Mouse (Mus musculus): ENCODE data around the gene Btla. TPM values are rescaled to one million over a fixed set of nuclear protein-coding genes. Genes with fewer than 3 reads are reported as not detected.

Gene Btla
- polyA plus RNA-seq, 1 experiment: 0.02 TPM

GRCm38 (mm10) chr16:45242700-45243099 is 18.6 kb downstream of the Btla start:
- H3K36me3 ChIP-seq (ENCODE audit: control insufficient read depth, insufficient read depth, low read length): no peaks in the 10 kb centered on the region
- no peak overlapping the region for H3K27ac ChIP-seq (ENCODE audit: control insufficient read depth, insufficient read depth, low read depth, low read length)
- H3K4me3 ChIP-seq (ENCODE audit: control insufficient read depth, low read depth, low read length): no peak overlapping the region
- no peaks in the 10 kb centered on the region for H3K4me1 ChIP-seq (ENCODE audit: control insufficient read depth, insufficient read depth, low read length)
- TF ChIP-seq POLR2A (IDR thresholded peaks at IDR 0.05; ENCODE audit: control insufficient read depth, low read depth, low read length): no peak
- no peak for TF ChIP-seq CTCF (IDR thresholded peaks at IDR 0.05; ENCODE audit: control insufficient read depth, insufficient read depth, insufficient replicate concordance, low read depth, low read length)
- H3K27me3 ChIP-seq (ENCODE audit: control insufficient read depth, insufficient read depth, low read length): no peaks in the 10 kb centered on the region

- no peaks in the 10 kb centered on the region for H3K36me3 ChIP-seq (ENCODE audit: control insufficient read depth, insufficient read depth, low read length)
- no peak for TF ChIP-seq POLR2A (IDR thresholded peaks at IDR 0.05; ENCODE audit: control insufficient read depth, low read depth, low read length)
- TF ChIP-seq CTCF (IDR thresholded peaks at IDR 0.05; ENCODE audit: control insufficient read depth, insufficient read depth, insufficient replicate concordance, low read depth, low read length): no peak
- H3K4me1 ChIP-seq (ENCODE audit: control insufficient read depth, insufficient read depth, low read length): no peaks in the 10 kb centered on the region
- no peak overlapping the region for H3K4me3 ChIP-seq (ENCODE audit: control insufficient read depth, low read depth, low read length)
- no peaks in the 10 kb centered on the region for H3K27me3 ChIP-seq (ENCODE audit: control insufficient read depth, insufficient read depth, low read length)
- H3K27ac ChIP-seq (ENCODE audit: control insufficient read depth, insufficient read depth, low read depth, low read length): no peak overlapping the region
Observed at GRCm38 (mm10) chr16:45244930-45245472, 20.9 kb downstream of the Btla start.

GRCm38 (mm10) chr16:45249761-45250160 is 25.6 kb downstream of the Btla start:
- no peak overlapping the region for H3K4me3 ChIP-seq (ENCODE audit: control insufficient read depth, low read depth, low read length)
- no peak overlapping the region for H3K27ac ChIP-seq (ENCODE audit: control insufficient read depth, insufficient read depth, low read depth, low read length)
- no peaks in the 10 kb centered on the region for H3K4me1 ChIP-seq (ENCODE audit: control insufficient read depth, insufficient read depth, low read length)
- TF ChIP-seq POLR2A (IDR thresholded peaks at IDR 0.05; ENCODE audit: control insufficient read depth, low read depth, low read length) (no peak), CTCF (IDR thresholded peaks at IDR 0.05; ENCODE audit: control insufficient read depth, insufficient read depth, insufficient replicate concordance, low read depth, low read length) (no peak)
- no peaks in the 10 kb centered on the region for H3K27me3 ChIP-seq (ENCODE audit: control insufficient read depth, insufficient read depth, low read length)
- no peaks in the 10 kb centered on the region for H3K36me3 ChIP-seq (ENCODE audit: control insufficient read depth, insufficient read depth, low read length)

GRCm38 (mm10) chr16:45250317-45250716 is 26.2 kb downstream of the Btla start:
- Histone ChIP-seq H3K27ac (ENCODE audit: control insufficient read depth, insufficient read depth, low read depth, low read length) (no peak overlapping the region), H3K4me1 (ENCODE audit: control insufficient read depth, insufficient read depth, low read length) (no peaks in the 10 kb centered on the region), H3K36me3 (ENCODE audit: control insufficient read depth, insufficient read depth, low read length) (no peaks in the 10 kb centered on the region), H3K4me3 (ENCODE audit: control insufficient read depth, low read depth, low read length) (no peak overlapping the region), H3K27me3 (ENCODE audit: control insufficient read depth, insufficient read depth, low read length) (no peaks in the 10 kb centered on the region)
- TF ChIP-seq POLR2A (IDR thresholded peaks at IDR 0.05; ENCODE audit: control insufficient read depth, low read depth, low read length): no peak

- Histone ChIP-seq H3K36me3 (ENCODE audit: control insufficient read depth, insufficient read depth, low read length) (no peaks in the 10 kb centered on the region), H3K27me3 (ENCODE audit: control insufficient read depth, insufficient read depth, low read length) (no peaks in the 10 kb centered on the region), H3K4me3 (ENCODE audit: control insufficient read depth, low read depth, low read length) (no peak overlapping the region), H3K27ac (ENCODE audit: control insufficient read depth, insufficient read depth, low read depth, low read length) (no peak overlapping the region), H3K4me1 (ENCODE audit: control insufficient read depth, insufficient read depth, low read length) (no peaks in the 10 kb centered on the region)
- no peak for TF ChIP-seq CTCF (IDR thresholded peaks at IDR 0.05; ENCODE audit: control insufficient read depth, insufficient read depth, insufficient replicate concordance, low read depth, low read length)
- no peak for TF ChIP-seq POLR2A (IDR thresholded peaks at IDR 0.05; ENCODE audit: control insufficient read depth, low read depth, low read length)
Observed at GRCm38 (mm10) chr16:45251773-45252413, 27.8 kb downstream of the Btla start.

GRCm38 (mm10) chr16:45255183-45255861 is 31.2 kb downstream of the Btla start:
- Histone ChIP-seq H3K4me1 (ENCODE audit: control insufficient read depth, insufficient read depth, low read length) (no peaks in the 10 kb centered on the region), H3K36me3 (ENCODE audit: control insufficient read depth, insufficient read depth, low read length) (no peaks in the 10 kb centered on the region), H3K27ac (ENCODE audit: control insufficient read depth, insufficient read depth, low read depth, low read length) (no peak overlapping the region), H3K27me3 (ENCODE audit: control insufficient read depth, insufficient read depth, low read length) (no peaks in the 10 kb centered on the region), H3K4me3 (ENCODE audit: control insufficient read depth, low read depth, low read length) (no peak overlapping the region)
- TF ChIP-seq CTCF (IDR thresholded peaks at IDR 0.05; ENCODE audit: control insufficient read depth, insufficient read depth, insufficient replicate concordance, low read depth, low read length): no peak

- no peak overlapping the region for H3K27ac ChIP-seq (ENCODE audit: control insufficient read depth, insufficient read depth, low read depth, low read length)
- H3K36me3 ChIP-seq (ENCODE audit: control insufficient read depth, insufficient read depth, low read length): no peaks in the 10 kb centered on the region
- TF ChIP-seq CTCF (IDR thresholded peaks at IDR 0.05; ENCODE audit: control insufficient read depth, insufficient read depth, insufficient replicate concordance, low read depth, low read length) (no peak), POLR2A (IDR thresholded peaks at IDR 0.05; ENCODE audit: control insufficient read depth, low read depth, low read length) (no peak)
Observed at GRCm38 (mm10) chr16:45256895-45257294, 32.8 kb downstream of the Btla start.

More at GRCm38 (mm10) chr16:45256895-45257294, 32.8 kb downstream of the Btla start:
- H3K4me3 ChIP-seq (ENCODE audit: control insufficient read depth, low read depth, low read length): no peak overlapping the region
- H3K4me1 ChIP-seq (ENCODE audit: control insufficient read depth, insufficient read depth, low read length): no peaks in the 10 kb centered on the region
- H3K27me3 ChIP-seq (ENCODE audit: control insufficient read depth, insufficient read depth, low read length): no peaks in the 10 kb centered on the region

Measured in testis, adult 2 months (tissue).